Mouse (Mus musculus) E14TG2a.4 (cell line): ENCODE measurements around the gene Cog4.

ENCODE experiments used
- H3K27me3 ChIP-seq: 2 replicates; pipeline ENCODE4 v1.6.1; 2014; ENCODE audit warnings: low read length, control low read depth; ENCODE audit not compliant: insufficient read depth
- H3K36me3 ChIP-seq: 2 replicates; pipeline ENCODE4 v1.6.1; 2014; ENCODE audit warnings: low read length, control low read depth; ENCODE audit not compliant: insufficient read depth
- H3K4me1 ChIP-seq: replicated peaks from 2 replicates; pipeline ENCODE4 v1.6.1; 2014; ENCODE audit warnings: low read depth, low read length, control low read depth
- H3K4me3 ChIP-seq: replicated peaks from 2 replicates; pipeline ENCODE4 v1.5.1; 2014; ENCODE audit warnings: mild to moderate bottlenecking, low read length
- H3K9me3 ChIP-seq: 2 replicates; pipeline ENCODE4 v1.6.1; 2014; ENCODE audit warnings: low read length, control low read depth
- CTCF ChIP-seq: conservative IDR thresholded peaks from 2 replicates; pipeline ENCODE4 v1.5.1; 2014; ENCODE audit warnings: low read length
- NANOG ChIP-seq: IDR thresholded peaks from 2 replicates; pipeline ENCODE4 v1.6.1; 2014; ENCODE audit warnings: borderline replicate concordance, low read length, mixed read lengths
- POU5F1 ChIP-seq: IDR thresholded peaks from 2 replicates; pipeline ENCODE4 v1.6.1; 2014; ENCODE audit warnings: low read length, borderline replicate concordance

Gene Cog4

GRCm38 (mm10) chr8:110846405-110847170 is at the start of gene Cog4, which contains the start of gene Sf3b3:
TSS of gene Cog4 (plus strand) at chr8:110846600.
TSS of gene Sf3b3 (minus strand) at chr8:110846787.
- TF ChIP-seq POU5F1 = no peak
- TF ChIP-seq NANOG = no peak
- no peak for TF ChIP-seq CTCF
- Histone ChIP-seq H3K4me1 (peaks cover 46% of the 10 kb centered on the region), H3K9me3 (no peaks in the 10 kb centered on the region), H3K36me3 (peaks cover 71% of the 10 kb centered on the region), H3K4me3 (peak within 1 kb of the TSS; percentile 99), H3K27me3 (no peaks in the 10 kb centered on the region)

DNA sequence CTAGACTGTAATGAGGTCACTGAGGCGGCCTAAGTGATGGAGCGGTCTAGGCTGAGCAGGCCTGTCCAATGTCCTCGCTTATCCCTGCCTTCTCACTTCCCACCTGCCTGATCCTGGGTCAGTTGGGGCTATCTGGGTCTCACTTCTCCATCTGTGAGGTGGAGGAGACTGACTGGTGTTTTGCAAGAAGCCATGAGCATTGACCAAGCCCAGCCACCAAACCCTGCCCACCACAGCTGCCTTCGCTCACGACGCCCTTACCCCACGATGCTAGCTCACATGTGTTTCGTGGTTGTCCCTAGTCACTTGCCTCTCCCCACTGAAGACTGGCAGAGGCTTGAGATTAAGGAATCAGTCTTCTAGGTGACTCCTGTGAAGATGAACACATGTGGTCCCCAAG is 49.3 kb upstream of the Cog4 start:
- Histone ChIP-seq H3K4me3 (no peak overlapping the region), H3K36me3 (no peaks in the 10 kb centered on the region), H3K4me1 (peaks cover 21% of the 10 kb centered on the region), H3K9me3 (peaks cover 11% of the 10 kb centered on the region), H3K27me3 (peaks cover 27% of the 10 kb centered on the region)
- no peak for TF ChIP-seq CTCF
- TF ChIP-seq POU5F1 = no peak
- TF ChIP-seq NANOG = no peak

DNA sequence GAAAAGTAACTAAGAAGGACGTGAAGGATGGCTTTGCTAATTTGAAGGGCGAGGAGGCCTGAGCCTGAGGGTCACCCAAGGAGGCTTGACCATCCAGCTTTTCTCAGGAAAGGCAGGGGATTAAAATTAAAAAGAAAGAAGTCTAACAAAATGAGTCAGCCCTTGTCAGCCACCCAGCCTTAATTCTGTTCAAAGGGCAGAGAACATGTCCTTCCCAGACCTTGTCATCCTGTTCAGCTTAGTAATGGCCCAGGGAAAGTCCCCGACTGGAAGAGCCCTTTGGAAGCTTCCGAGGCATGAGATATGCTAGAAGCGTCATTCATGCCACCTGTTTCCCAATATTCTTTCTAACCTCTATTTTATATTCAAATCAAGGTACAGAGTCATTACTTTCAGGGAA is 43.4 kb upstream of the Cog4 start:
- Histone ChIP-seq H3K27me3 (peaks cover 7% of the 10 kb centered on the region), H3K4me1 (peaks cover 16% of the 10 kb centered on the region), H3K9me3 (no peaks in the 10 kb centered on the region), H3K4me3 (no peak overlapping the region), H3K36me3 (peaks cover under 1% of the 10 kb centered on the region; the same call in 1 of the 2 replicates)
- TF ChIP-seq POU5F1 (no peak), NANOG (no peak)

GRCm38 (mm10) chr8:110803856-110804255 is 42.5 kb upstream of the Cog4 start:
- H3K4me3 ChIP-seq = no peak overlapping the region
- no peak for TF ChIP-seq CTCF
- no peak for TF ChIP-seq POU5F1
- TF ChIP-seq NANOG = no peak
- peaks cover 7% of the 10 kb centered on the region for H3K27me3 ChIP-seq
- no peaks in the 10 kb centered on the region for H3K9me3 ChIP-seq
- H3K36me3 ChIP-seq = peaks cover 9% of the 10 kb centered on the region
- peaks cover 22% of the 10 kb centered on the region for H3K4me1 ChIP-seq

DNA sequence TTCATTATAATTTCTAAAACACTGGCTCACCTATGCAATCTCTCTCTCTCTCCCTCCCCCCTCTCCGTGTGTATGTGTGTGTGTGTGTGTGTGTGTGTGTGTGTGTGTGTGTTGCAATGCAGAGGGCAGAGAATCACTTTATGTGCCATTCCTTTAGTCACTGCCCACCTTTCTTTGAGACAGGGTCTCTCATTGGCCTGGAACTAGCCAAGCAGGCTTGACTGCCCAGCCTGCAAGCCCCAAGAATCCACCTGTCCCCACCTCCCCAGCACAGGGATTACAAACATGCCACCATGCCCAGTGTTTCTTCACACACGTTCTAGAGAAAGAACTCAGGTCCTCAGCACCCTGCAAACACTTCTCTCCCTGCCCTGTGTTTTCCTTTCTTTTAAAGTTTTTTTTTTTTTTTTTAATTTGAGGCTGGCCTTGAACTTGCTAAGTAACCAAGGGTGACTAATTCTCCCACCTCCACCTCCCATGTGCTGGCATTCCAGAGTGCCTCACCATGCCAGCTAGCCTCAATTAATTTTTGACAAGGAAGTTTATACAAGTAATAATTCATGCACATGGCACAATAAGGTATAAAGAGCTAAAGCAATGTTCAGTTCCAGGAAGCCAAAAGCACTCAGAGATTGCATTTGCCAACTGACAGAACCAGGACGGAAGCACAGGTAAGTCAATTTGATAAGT is 41.4 kb upstream of the Cog4 start:
- TF ChIP-seq NANOG = no peak
- no peak for TF ChIP-seq POU5F1
- TF ChIP-seq CTCF = no peak
- Histone ChIP-seq H3K9me3 (no peaks in the 10 kb centered on the region), H3K27me3 (peaks cover 7% of the 10 kb centered on the region), H3K4me1 (peaks cover 33% of the 10 kb centered on the region), H3K36me3 (peaks cover 20% of the 10 kb centered on the region), H3K4me3 (no peak overlapping the region)

DNA sequence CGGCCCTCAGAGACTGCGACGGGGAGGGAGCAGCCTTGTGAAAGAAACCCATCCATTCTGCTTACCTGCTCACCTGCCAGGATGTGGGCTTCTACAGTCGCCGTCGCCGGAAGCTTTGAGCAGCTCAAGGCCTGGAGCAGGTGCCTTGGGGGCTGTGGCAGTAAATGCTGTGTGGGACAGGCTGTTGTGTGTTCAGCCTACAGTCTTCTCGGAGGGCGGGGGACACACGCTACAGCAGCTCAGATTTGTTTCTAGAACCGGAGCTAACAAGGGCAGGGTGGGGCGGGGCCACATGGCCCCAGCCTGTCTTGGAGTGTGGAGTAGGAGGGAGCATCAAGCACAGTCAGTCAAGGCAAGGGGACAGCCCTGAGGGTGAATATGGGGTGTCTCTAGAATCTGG is 40.7 kb upstream of the Cog4 start, which contains the start of gene Il34:
TSS of gene Il34 (minus strand) at position 256 of the 400 bp plus-strand sequence.
- peaks cover 39% of the 10 kb centered on the region for H3K4me1 ChIP-seq
- no peaks in the 10 kb centered on the region for H3K9me3 ChIP-seq
- no peak for TF ChIP-seq POU5F1
- no peak for TF ChIP-seq CTCF
- TF ChIP-seq NANOG = no peak
- H3K4me3 ChIP-seq = peak within 1 kb of the TSS; percentile 37; the same call in 1 of the 2 replicates
- H3K27me3 ChIP-seq = peaks cover 7% of the 10 kb centered on the region
- H3K36me3 ChIP-seq = peaks cover 27% of the 10 kb centered on the region

DNA sequence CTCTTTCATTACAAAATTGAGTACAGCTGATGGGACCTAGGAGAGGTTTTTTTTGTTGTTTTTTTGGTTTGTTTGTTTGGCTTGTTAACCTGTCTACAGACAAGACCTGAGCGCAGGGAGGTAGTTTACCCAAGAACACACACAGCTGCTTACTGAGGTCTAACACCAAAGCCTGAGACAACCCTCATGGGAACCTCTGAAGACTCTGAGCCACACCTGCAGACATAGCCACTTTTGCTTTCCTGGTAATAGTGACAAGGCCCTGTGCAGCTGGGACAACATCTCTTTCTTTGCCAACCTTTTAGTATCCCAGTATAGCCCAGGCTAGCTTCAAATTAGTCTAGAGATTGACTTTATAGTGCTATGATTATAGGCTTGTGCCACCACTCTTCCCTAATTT is 40.3 kb upstream of the Cog4 start:
- Histone ChIP-seq H3K36me3 (peaks cover 32% of the 10 kb centered on the region), H3K4me3 (no peak overlapping the region), H3K9me3 (no peaks in the 10 kb centered on the region), H3K4me1 (peaks cover 42% of the 10 kb centered on the region), H3K27me3 (peaks cover 2% of the 10 kb centered on the region)
- TF ChIP-seq NANOG (no peak), POU5F1 (no peak), CTCF (no peak)
